Mouse (Mus musculus): ENCODE data around the gene Actn2. TPM values are rescaled to one million over a fixed set of nuclear protein-coding genes. Genes with fewer than 3 reads are reported as not detected.

Actn2 gene
- 1.6 and 1.8 TPM in 2 replicates for polyA plus RNA-seq (2016; fragmentation: Nextera tagmentation; extraction: Ambion mirVana)

DNA sequence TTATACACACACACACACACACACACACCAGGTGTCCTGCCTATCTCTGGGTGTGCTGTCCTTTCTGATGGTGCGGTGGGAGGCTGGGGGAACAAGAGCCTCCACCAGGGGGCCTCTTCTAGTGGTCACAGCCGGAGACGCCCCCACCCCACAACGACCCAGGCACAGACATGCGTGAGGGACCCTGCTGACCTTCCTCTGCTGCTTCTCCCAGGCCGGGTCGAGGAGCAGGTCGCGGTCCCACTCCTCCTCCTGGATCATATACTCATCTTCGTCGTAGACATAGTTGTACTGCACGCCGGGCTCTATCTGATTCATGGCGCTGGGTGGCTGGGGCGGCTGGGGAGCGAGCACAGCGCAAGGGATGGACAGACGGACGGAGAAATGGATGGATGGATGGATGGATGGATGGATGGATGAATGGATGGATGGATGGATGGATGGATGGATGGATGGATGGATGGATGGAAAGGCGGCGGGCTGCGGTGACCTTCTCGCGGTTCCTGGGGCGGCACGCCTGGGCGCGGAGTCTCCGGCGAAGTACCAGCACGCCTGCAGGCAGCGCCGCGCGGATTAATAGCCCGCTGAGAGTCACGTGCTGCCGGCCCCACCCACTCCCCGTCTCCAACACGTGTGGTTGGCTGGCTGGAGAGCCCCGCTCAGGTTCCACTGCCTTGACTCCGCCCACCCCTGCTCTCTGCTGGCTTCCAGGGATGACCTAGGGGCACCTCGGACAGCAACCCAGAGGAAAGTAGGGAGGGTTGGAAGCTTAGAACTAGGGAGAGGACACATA, at the start of gene Actn2:
Gene Actn2, minus strand, starts transcription at position 578 of the 793 bp plus-strand sequence.
- Histone ChIP-seq H3K4me3 (peak within 1 kb of the TSS; percentile 59), H3K4me1 (peaks cover 14% of the 10 kb centered on the region), H3K27me3 (ENCODE audit: low read depth, poor library complexity, severe bottlenecking) (peaks cover 9% of the 10 kb centered on the region), H3K27ac (replicated peaks) (peak within 1 kb of the TSS; percentile 79), H3K36me3 (no peaks in the 10 kb centered on the region), H3K9me3 (replicated peaks) (no peaks in the 10 kb centered on the region)
- peak; percentile 90 for DNase-seq (ENCODE audit: low spot score)
- under 1% methylated on average over 38 of the region's 43 CpGs for WGBS

DNA sequence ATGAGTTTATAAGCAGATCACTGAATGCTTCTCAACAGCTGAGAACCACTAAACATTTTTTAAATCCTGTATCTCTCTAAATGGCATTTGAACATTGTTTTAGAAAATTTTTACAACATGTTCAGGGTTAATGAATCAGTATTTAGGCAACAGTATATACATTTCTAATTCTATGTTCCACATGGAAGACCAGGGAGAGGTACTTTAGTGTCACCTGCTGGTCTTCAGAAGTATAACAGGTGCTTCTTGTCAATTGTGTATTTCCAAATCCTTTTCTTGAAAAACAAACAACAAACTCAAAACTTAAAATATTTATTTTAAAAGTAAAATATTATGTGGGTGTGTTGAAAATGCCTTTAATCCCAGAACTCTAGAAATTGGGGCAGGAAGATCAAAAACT, 45.7 kb upstream of the Actn2 start:
- H3K4me3 ChIP-seq = no peak overlapping the region
- H3K4me1 ChIP-seq = peaks cover 4% of the 10 kb centered on the region; the same call in 1 of the 2 replicates
- no peak for DNase-seq (ENCODE audit: low spot score)
- no peaks in the 10 kb centered on the region for H3K9me3 ChIP-seq (replicated peaks)
- H3K36me3 ChIP-seq = no peaks in the 10 kb centered on the region
- no peak overlapping the region for H3K27ac ChIP-seq (replicated peaks)
- H3K27me3 ChIP-seq (ENCODE audit: low read depth, poor library complexity, severe bottlenecking) = no peaks in the 10 kb centered on the region; the same call in 1 of the 2 replicates

DNA sequence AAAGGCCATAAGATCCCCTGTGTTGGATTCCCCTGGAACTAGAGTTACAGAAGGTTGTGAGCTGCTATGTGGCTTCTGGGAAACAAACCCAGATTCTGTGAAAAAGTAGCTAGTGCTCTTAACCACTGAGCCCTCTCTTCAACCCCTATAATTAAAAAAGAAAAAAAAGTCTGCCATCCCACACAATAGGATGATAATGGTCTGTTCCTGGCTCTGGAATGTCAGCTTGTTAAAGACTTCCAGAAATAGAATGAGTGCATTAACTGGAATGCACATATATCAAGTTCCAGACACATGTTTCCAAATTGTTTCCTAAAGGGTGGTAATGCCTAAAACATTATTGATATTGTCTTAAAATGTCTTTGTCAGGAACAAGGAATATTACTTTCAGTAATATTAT, 44.2 kb upstream of the Actn2 start:
- no peak for DNase-seq (ENCODE audit: low spot score)
- H3K4me1 ChIP-seq = peaks cover 4% of the 10 kb centered on the region; the same call in 1 of the 2 replicates
- no peaks in the 10 kb centered on the region; the same call in 1 of the 2 replicates for H3K27me3 ChIP-seq (ENCODE audit: low read depth, poor library complexity, severe bottlenecking)

DNA sequence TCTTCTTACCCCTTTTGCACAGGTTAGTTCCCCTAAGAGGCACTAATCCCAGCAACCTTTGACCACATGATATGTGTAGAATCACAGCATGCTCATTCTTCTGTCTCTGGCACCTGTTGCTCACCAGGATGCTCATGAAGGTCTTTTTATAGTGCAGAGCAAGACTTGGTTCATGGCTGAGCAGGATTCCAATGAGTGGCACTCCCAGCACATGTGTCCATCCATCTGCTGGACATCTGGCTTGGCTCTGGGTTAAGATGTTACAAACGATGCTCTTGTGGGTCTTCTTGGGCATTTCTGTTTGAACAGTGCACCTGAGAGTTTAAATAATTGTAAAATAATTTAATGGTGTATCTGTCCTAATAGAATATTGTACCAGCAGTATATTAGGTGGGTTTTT, 36.2 kb upstream of the Actn2 start:
- H3K9me3 ChIP-seq (replicated peaks) = no peaks in the 10 kb centered on the region

More for the DNA sequence above, 44.2 kb upstream of the Actn2 start:
- Histone ChIP-seq H3K9me3 (replicated peaks) (no peaks in the 10 kb centered on the region), H3K36me3 (no peaks in the 10 kb centered on the region), H3K4me3 (no peak overlapping the region), H3K27ac (replicated peaks) (no peak overlapping the region)

DNA sequence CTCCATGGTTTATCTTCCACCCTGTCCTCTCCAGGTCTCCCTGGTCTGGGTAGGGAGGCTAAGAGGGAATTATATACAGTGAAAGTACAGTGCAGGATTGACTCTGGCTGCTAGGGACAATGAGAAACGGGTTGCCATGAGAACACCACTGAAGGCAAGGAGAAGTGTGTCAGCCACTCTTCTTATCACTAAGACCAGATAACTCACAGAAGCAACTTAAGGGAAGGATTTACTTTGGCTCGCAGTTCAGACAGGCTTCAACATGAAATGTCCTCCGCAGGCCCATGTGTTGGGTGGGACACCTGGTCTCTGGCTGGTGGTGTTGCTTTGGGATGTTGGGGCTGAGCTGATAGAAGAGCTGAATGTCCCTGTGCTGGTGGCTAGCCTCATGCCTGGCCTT, 32.2 kb upstream of the Actn2 start:
- WGBS = 88% methylated on average over 3 of the region's 3 CpGs
- Histone ChIP-seq H3K27ac (replicated peaks) (no peak overlapping the region), H3K4me1 (no peaks in the 10 kb centered on the region)

More for the DNA sequence above, 36.2 kb upstream of the Actn2 start:
- DNase-seq (ENCODE audit: low spot score) = no peak
- Histone ChIP-seq H3K36me3 (no peaks in the 10 kb centered on the region), H3K27me3 (ENCODE audit: low read depth, poor library complexity, severe bottlenecking) (no peaks in the 10 kb centered on the region), H3K27ac (replicated peaks) (no peak overlapping the region), H3K4me1 (no peaks in the 10 kb centered on the region), H3K4me3 (no peak overlapping the region)
- WGBS = 82% methylated on average over 1 of the region's 1 CpGs

DNA sequence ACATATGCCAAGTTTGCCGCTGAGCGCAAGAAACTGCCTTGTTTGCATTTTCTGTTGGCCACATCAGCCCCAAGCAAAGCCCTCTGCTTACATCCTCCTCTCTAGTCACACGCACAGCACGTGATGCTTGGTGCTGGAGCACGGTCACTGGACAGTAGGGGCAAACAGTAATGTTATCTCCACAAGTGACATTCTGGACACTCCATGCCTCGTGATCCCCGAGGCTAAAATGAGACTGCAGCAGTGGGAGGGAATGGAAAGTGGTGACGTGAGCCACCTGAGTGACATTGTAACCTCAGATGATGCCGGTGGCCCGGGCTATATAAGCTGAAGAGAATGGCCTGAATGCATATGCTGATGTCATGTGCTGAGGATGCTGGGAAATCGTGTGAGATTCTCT, 29.4 kb upstream of the Actn2 start:
- WGBS = 86% methylated on average over 11 of the region's 11 CpGs

More for the DNA sequence above, 32.2 kb upstream of the Actn2 start:
- Histone ChIP-seq H3K36me3 (no peaks in the 10 kb centered on the region), H3K4me3 (no peak overlapping the region), H3K9me3 (replicated peaks) (no peaks in the 10 kb centered on the region), H3K27me3 (ENCODE audit: low read depth, poor library complexity, severe bottlenecking) (no peaks in the 10 kb centered on the region)
- no peak for DNase-seq (ENCODE audit: low spot score)

DNA sequence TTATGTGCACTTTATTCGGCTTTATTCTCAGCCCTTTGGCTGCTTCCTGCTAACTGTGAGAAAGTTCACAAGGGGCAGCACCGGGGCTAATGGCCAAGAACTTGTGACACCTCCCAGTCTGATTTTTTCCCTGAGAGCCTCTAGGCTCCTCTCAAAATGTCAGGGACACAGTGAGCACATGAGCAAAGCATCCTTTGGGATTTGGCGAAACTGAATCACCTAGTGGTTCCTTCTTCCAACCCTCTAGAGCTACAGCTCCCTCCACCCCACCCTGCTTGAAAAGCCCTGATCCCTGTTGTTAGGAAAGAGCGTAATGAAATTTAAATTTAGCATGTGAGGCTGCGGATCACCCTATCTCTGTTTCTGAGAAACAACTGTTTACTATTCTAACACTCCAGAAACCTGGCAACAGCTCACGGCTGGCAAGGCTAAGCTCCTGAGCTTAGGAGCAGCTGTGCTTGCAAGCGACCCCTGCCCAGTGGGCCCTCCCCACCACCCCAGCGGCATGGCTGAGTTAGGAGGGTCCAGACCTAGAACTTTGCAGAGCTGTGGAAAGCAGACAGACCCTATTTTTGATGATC, 28.6 kb upstream of the Actn2 start:
- H3K4me3 ChIP-seq = no peak overlapping the region
- WGBS = 62% methylated on average over 8 of the region's 8 CpGs
- no peaks in the 10 kb centered on the region for H3K27me3 ChIP-seq (ENCODE audit: low read depth, poor library complexity, severe bottlenecking)
- no peak for DNase-seq (ENCODE audit: low spot score)
- H3K4me1 ChIP-seq = no peaks in the 10 kb centered on the region
- no peaks in the 10 kb centered on the region for H3K36me3 ChIP-seq
- no peaks in the 10 kb centered on the region for H3K9me3 ChIP-seq (replicated peaks)
- H3K27ac ChIP-seq (replicated peaks) = no peak overlapping the region

More for the DNA sequence above, 29.4 kb upstream of the Actn2 start:
- Histone ChIP-seq H3K4me3 (no peak overlapping the region), H3K9me3 (replicated peaks) (no peaks in the 10 kb centered on the region), H3K27ac (replicated peaks) (no peak overlapping the region), H3K4me1 (no peaks in the 10 kb centered on the region), H3K27me3 (ENCODE audit: low read depth, poor library complexity, severe bottlenecking) (no peaks in the 10 kb centered on the region), H3K36me3 (no peaks in the 10 kb centered on the region)
- no peak for DNase-seq (ENCODE audit: low spot score)

DNA sequence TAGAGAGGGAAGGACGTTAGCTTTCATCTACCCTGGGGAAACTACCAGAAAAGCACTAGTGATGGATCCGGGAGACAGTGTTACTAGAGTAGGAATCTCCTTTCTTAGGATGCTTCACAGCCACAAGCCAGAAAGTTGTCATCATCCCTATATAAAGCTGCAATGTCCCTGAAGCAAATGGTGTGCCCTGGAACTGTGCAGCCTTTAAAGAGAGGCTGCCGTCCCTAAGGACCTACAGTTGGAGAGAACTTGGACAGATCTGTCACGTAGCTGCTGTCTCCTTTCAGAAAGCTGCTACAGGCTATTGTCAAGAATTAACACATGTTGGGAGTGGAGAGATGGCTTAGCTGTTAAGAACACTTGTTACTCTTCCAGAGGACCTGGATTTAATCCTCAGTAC, 20.9 kb upstream of the Actn2 start:
- no peaks in the 10 kb centered on the region for H3K4me1 ChIP-seq
- no peaks in the 10 kb centered on the region for H3K27me3 ChIP-seq (ENCODE audit: low read depth, poor library complexity, severe bottlenecking)
- no peaks in the 10 kb centered on the region for H3K36me3 ChIP-seq
- 0 out of 2 replicates have a peak, but pooled peaks cover 4% of the 10 kb centered on the region for H3K9me3 ChIP-seq (replicated peaks)
- H3K27ac ChIP-seq (replicated peaks) = no peak overlapping the region
- no peak for DNase-seq (ENCODE audit: low spot score)
- no peak overlapping the region for H3K4me3 ChIP-seq
- WGBS = 84% methylated on average over 4 of the region's 4 CpGs

DNA sequence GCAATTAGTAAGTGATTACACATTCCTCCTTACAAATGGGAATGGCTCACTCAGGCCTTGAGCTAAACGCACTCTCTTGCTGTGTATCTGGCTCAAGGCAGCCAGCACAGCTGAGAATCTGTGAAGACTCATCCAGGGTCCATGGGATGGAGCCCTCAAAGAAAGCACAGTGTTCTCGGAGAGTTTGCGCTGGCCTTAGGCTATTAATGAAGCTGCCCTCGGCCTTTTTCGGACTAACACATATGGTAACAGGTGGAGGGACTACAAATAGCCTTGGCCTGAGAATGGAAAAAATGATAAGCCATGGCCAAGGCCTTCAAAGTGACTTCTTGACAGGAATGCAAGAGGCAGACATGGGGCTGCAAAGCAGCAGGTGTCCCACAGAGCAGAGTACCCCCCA, 17.0 kb upstream of the Actn2 start:
- WGBS = 84% methylated on average over 5 of the region's 5 CpGs
- Histone ChIP-seq H3K4me3 (no peak overlapping the region), H3K9me3 (replicated peaks) (no peaks in the 10 kb centered on the region), H3K27me3 (ENCODE audit: low read depth, poor library complexity, severe bottlenecking) (no peaks in the 10 kb centered on the region), H3K36me3 (no peaks in the 10 kb centered on the region), H3K4me1 (no peaks in the 10 kb centered on the region), H3K27ac (replicated peaks) (no peak overlapping the region)
- DNase-seq (ENCODE audit: low spot score) = no peak

DNA sequence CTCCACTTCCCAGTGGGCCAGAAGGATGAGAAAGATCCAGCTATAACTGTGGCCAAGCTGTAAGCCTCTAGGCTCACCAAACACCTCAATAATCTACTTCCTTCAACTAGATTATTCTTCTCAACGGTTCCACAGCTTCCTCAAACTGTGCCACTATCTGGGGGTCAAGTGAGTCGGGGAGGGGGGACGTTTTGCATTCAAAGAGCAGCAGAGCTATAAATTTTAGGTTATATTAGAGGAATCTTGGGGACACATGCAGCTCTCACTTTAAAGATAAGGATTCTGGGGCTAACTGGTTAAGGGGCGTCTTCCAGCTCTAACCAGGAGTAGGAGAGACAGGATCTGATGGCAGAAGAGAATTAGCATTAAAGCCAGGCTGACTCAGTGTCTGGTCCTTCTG, 15.6 kb upstream of the Actn2 start:
- H3K36me3 ChIP-seq = no peaks in the 10 kb centered on the region

DNA sequence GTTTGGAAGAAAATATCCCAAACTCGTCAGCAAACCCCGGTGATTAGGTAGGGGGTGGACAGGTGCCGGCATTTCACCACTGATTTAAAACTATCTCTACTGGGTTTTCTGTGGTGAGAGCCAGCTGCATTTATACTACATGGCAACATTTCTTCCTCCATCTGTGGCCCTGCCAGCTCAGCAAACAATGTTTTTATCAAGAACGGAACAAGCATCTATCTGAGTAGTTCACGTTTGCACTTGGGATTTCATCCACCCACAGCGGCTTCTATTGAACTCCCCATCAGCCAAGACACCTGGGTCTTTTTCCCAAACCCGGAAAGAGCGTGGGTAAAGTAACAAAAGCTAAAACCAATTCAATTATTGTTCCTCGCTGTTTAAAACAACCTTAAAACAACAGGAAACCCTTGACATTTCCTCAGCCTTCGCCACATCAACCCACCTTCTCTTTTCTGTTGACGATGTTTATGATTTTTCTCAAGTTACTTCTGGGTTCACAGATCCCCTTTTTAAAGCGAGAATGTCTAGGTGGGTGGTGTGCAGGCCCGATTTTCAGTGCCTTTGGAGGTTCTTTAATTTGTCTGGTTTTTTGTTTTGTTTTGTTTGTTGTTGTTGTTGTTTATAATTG, 8.8 kb upstream of the Actn2 start:
- Histone ChIP-seq H3K4me3 (no peak overlapping the region), H3K27me3 (ENCODE audit: low read depth, poor library complexity, severe bottlenecking) (no peaks in the 10 kb centered on the region), H3K9me3 (replicated peaks) (no peaks in the 10 kb centered on the region), H3K4me1 (no peaks in the 10 kb centered on the region), H3K27ac (replicated peaks) (no peak overlapping the region), H3K36me3 (no peaks in the 10 kb centered on the region)
- no peak for DNase-seq (ENCODE audit: low spot score)
- WGBS = 82% methylated on average over 13 of the region's 13 CpGs

More for the DNA sequence above, 15.6 kb upstream of the Actn2 start:
- no peak overlapping the region for H3K4me3 ChIP-seq
- no peak for DNase-seq (ENCODE audit: low spot score)
- WGBS = 74% methylated on average over 4 of the region's 4 CpGs
- no peak overlapping the region for H3K27ac ChIP-seq (replicated peaks)
- no peaks in the 10 kb centered on the region for H3K4me1 ChIP-seq
- H3K9me3 ChIP-seq (replicated peaks) = no peaks in the 10 kb centered on the region
- no peaks in the 10 kb centered on the region for H3K27me3 ChIP-seq (ENCODE audit: low read depth, poor library complexity, severe bottlenecking)

DNA sequence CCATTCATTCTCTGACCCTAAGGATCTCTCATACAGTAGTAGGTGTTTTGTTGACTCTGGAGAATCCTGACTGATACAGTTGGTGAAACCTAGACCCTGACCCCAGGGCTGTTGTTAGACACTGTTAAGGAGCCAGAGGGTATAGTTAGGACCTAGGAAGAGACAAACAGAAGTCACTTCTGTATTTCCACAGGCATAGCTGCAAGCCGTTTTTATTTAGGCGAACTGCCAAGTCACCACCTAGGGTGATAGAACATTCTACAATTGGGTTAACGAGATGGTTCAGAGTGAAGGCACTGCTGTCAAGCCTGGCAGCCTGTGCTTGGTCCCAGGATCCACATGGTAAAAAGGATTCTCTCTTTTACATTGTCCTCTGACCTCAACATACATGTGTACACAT, 6.3 kb upstream of the Actn2 start:
- Histone ChIP-seq H3K4me3 (no peak overlapping the region), H3K4me1 (no peaks in the 10 kb centered on the region), H3K27ac (replicated peaks) (no peak overlapping the region), H3K9me3 (replicated peaks) (no peaks in the 10 kb centered on the region), H3K27me3 (ENCODE audit: low read depth, poor library complexity, severe bottlenecking) (no peaks in the 10 kb centered on the region), H3K36me3 (no peaks in the 10 kb centered on the region)
- 89% methylated on average over 3 of the region's 3 CpGs for WGBS
- no peak for DNase-seq (ENCODE audit: low spot score)

DNA sequence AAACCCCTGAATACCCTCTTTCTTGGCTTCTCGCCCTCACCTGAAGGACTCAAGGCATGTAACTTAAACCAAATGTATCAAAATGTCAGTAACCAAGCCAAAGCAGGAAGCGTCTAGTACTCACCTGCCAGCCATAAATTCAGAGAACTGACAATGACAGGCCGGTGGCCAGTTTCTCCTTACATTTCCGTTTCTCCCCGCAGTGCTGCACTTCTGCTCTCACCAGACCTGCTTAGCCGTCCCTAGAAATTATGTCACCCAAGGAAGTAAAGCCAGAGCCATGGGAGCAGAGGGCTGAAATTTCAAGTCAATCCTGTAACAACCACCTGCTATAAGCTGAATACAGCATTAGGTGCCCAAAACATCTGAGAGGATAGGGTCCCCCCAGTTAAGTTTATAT, 887 bp upstream of the Actn2 start:
- peaks cover 14% of the 10 kb centered on the region for H3K4me1 ChIP-seq
- 66% methylated on average over 6 of the region's 6 CpGs for WGBS
- no peaks in the 10 kb centered on the region for H3K9me3 ChIP-seq (replicated peaks)
- no peak overlapping the region for H3K4me3 ChIP-seq
- H3K36me3 ChIP-seq = no peaks in the 10 kb centered on the region
- no peak for DNase-seq (ENCODE audit: low spot score)
- H3K27me3 ChIP-seq (ENCODE audit: low read depth, poor library complexity, severe bottlenecking) = peaks cover 9% of the 10 kb centered on the region
- H3K27ac ChIP-seq (replicated peaks) = no peak overlapping the region

Data from midbrain, embryonic 10.5 days (tissue).